Mouse (Mus musculus): ENCODE measurements at regions not wholly inside any gene's neighbourhood (a gene's known extent, or its start where the extent isn't known, plus 50 kb on each side); places are given as distances from the start of the nearest gene placed in this dataset.
A peak's percentile ranks its signal among the peaks of the same experiment; 100 is the strongest.

GRCm38 (mm10) chr1:121029375-121029774 lies 303.0 kb downstream of the Insig2 start:
- Histone ChIP-seq H3K36me3 (ENCODE audit: control insufficient read depth, insufficient read depth) (no peaks in the 10 kb centered on the region), H3K9ac (ENCODE audit: low read length) (no peak overlapping the region), H3K27me3 (ENCODE audit: control insufficient read depth, insufficient read depth, low read length) (no peaks in the 10 kb centered on the region), H3K4me1 (ENCODE audit: control insufficient read depth, insufficient read depth, low read length) (no peaks in the 10 kb centered on the region), H3K9me3 (replicated peaks; ENCODE audit: control insufficient read depth, low read length) (no peaks in the 10 kb centered on the region), H3K4me2 (ENCODE audit: low read depth, low read length) (no peak overlapping the region), H3K4me3 (ENCODE audit: low read length) (no peak overlapping the region), H3K27ac (ENCODE audit: low read length) (no peak overlapping the region)
- ATAC-seq (replicated peaks; ENCODE audit: extremely low read depth, insufficient read depth, low FRiP score), result no peak
- WGBS, result 66% methylated on average over 2 of the region's 2 CpGs

- Histone ChIP-seq H3K4me1 (ENCODE audit: control insufficient read depth, insufficient read depth, low read length) (no peaks in the 10 kb centered on the region), H3K36me3 (ENCODE audit: control insufficient read depth, insufficient read depth) (no peaks in the 10 kb centered on the region), H3K9ac (ENCODE audit: low read length) (no peak overlapping the region), H3K4me3 (ENCODE audit: low read length) (no peak overlapping the region), H3K27ac (ENCODE audit: low read length) (no peak overlapping the region), H3K27me3 (ENCODE audit: control insufficient read depth, insufficient read depth, low read length) (no peaks in the 10 kb centered on the region), H3K9me3 (replicated peaks; ENCODE audit: control insufficient read depth, low read length) (no peaks in the 10 kb centered on the region), H3K4me2 (ENCODE audit: low read depth, low read length) (no peak overlapping the region)
- no peak for ATAC-seq (replicated peaks; ENCODE audit: extremely low read depth, insufficient read depth, low FRiP score)
- 87% methylated on average over 10 of the region's 10 CpGs for WGBS
Measured at GRCm38 (mm10) chr1:121034761-121035393, 297.5 kb downstream of the Insig2 start.

GRCm38 (mm10) chr1:121046581-121046980 lies 285.8 kb downstream of the Insig2 start:
- Histone ChIP-seq H3K4me2 (ENCODE audit: low read depth, low read length) (no peak overlapping the region), H3K36me3 (ENCODE audit: control insufficient read depth, insufficient read depth) (no peaks in the 10 kb centered on the region), H3K4me3 (ENCODE audit: low read length) (no peak overlapping the region), H3K9me3 (replicated peaks; ENCODE audit: control insufficient read depth, low read length) (no peaks in the 10 kb centered on the region), H3K9ac (ENCODE audit: low read length) (no peak overlapping the region), H3K4me1 (ENCODE audit: control insufficient read depth, insufficient read depth, low read length) (no peaks in the 10 kb centered on the region), H3K27ac (ENCODE audit: low read length) (no peak overlapping the region), H3K27me3 (ENCODE audit: control insufficient read depth, insufficient read depth, low read length) (no peaks in the 10 kb centered on the region)
- WGBS, result 62% methylated on average over 6 of the region's 6 CpGs
- no peak for ATAC-seq (replicated peaks; ENCODE audit: extremely low read depth, insufficient read depth, low FRiP score)

- 17% methylated on average over 2 of the region's 2 CpGs for WGBS
- Histone ChIP-seq H3K27ac (ENCODE audit: low read length) (no peak overlapping the region), H3K4me2 (ENCODE audit: low read depth, low read length) (no peak overlapping the region), H3K9ac (ENCODE audit: low read length) (no peak overlapping the region), H3K4me3 (ENCODE audit: low read length) (no peak overlapping the region), H3K27me3 (ENCODE audit: control insufficient read depth, insufficient read depth, low read length) (no peaks in the 10 kb centered on the region), H3K36me3 (ENCODE audit: control insufficient read depth, insufficient read depth) (no peaks in the 10 kb centered on the region), H3K4me1 (ENCODE audit: control insufficient read depth, insufficient read depth, low read length) (no peaks in the 10 kb centered on the region), H3K9me3 (replicated peaks; ENCODE audit: control insufficient read depth, low read length) (no peaks in the 10 kb centered on the region)
- ATAC-seq (replicated peaks; ENCODE audit: extremely low read depth, insufficient read depth, low FRiP score), result no peak
Measured at GRCm38 (mm10) chr1:121047406-121047805, 285.0 kb downstream of the Insig2 start.

- no peaks in the 10 kb centered on the region for H3K36me3 ChIP-seq (ENCODE audit: control insufficient read depth, insufficient read depth)
- WGBS, result 74% methylated on average over 4 of the region's 4 CpGs
- H3K4me2 ChIP-seq (ENCODE audit: low read depth, low read length), result no peak overlapping the region
- H3K9me3 ChIP-seq (replicated peaks; ENCODE audit: control insufficient read depth, low read length), result no peaks in the 10 kb centered on the region
- H3K27me3 ChIP-seq (ENCODE audit: control insufficient read depth, insufficient read depth, low read length), result no peaks in the 10 kb centered on the region
- no peak overlapping the region for H3K27ac ChIP-seq (ENCODE audit: low read length)
- H3K4me1 ChIP-seq (ENCODE audit: control insufficient read depth, insufficient read depth, low read length), result no peaks in the 10 kb centered on the region
- no peak overlapping the region for H3K9ac ChIP-seq (ENCODE audit: low read length)
- no peak for ATAC-seq (replicated peaks; ENCODE audit: extremely low read depth, insufficient read depth, low FRiP score)
- H3K4me3 ChIP-seq (ENCODE audit: low read length), result no peak overlapping the region
Measured at GRCm38 (mm10) chr1:121049684-121050083, 282.7 kb downstream of the Insig2 start.

GRCm38 (mm10) chr1:121050695-121051495 lies 281.5 kb downstream of the Insig2 start:
- H3K27me3 ChIP-seq (ENCODE audit: control insufficient read depth, insufficient read depth, low read length), result no peaks in the 10 kb centered on the region
- H3K4me3 ChIP-seq (ENCODE audit: low read length), result no peak overlapping the region
- WGBS, result 36% methylated on average over 12 of the region's 12 CpGs
- H3K4me1 ChIP-seq (ENCODE audit: control insufficient read depth, insufficient read depth, low read length), result no peaks in the 10 kb centered on the region
- no peak overlapping the region for H3K27ac ChIP-seq (ENCODE audit: low read length)
- no peak for ATAC-seq (replicated peaks; ENCODE audit: extremely low read depth, insufficient read depth, low FRiP score)
- H3K9ac ChIP-seq (ENCODE audit: low read length), result no peak overlapping the region
- H3K4me2 ChIP-seq (ENCODE audit: low read depth, low read length), result no peak overlapping the region
- no peaks in the 10 kb centered on the region for H3K9me3 ChIP-seq (replicated peaks; ENCODE audit: control insufficient read depth, low read length)
- H3K36me3 ChIP-seq (ENCODE audit: control insufficient read depth, insufficient read depth), result no peaks in the 10 kb centered on the region

- H3K9ac ChIP-seq (ENCODE audit: low read length), result no peak overlapping the region
- H3K9me3 ChIP-seq (replicated peaks; ENCODE audit: control insufficient read depth, low read length), result no peaks in the 10 kb centered on the region
- H3K36me3 ChIP-seq (ENCODE audit: control insufficient read depth, insufficient read depth), result no peaks in the 10 kb centered on the region
- no peak overlapping the region for H3K4me2 ChIP-seq (ENCODE audit: low read depth, low read length)
- ATAC-seq (replicated peaks; ENCODE audit: extremely low read depth, insufficient read depth, low FRiP score), result no peak
- no peak overlapping the region for H3K27ac ChIP-seq (ENCODE audit: low read length)
- 61% methylated on average over 6 of the region's 6 CpGs for WGBS
- H3K4me1 ChIP-seq (ENCODE audit: control insufficient read depth, insufficient read depth, low read length), result no peaks in the 10 kb centered on the region
- no peak overlapping the region for H3K4me3 ChIP-seq (ENCODE audit: low read length)
- no peaks in the 10 kb centered on the region for H3K27me3 ChIP-seq (ENCODE audit: control insufficient read depth, insufficient read depth, low read length)
Measured at GRCm38 (mm10) chr1:121051496-121052119, 280.8 kb downstream of the Insig2 start.

- 82% methylated on average over 5 of the region's 5 CpGs for WGBS
- H3K36me3 ChIP-seq (ENCODE audit: control insufficient read depth, insufficient read depth), result no peaks in the 10 kb centered on the region
- H3K4me1 ChIP-seq (ENCODE audit: control insufficient read depth, insufficient read depth, low read length), result no peaks in the 10 kb centered on the region
- no peaks in the 10 kb centered on the region for H3K27me3 ChIP-seq (ENCODE audit: control insufficient read depth, insufficient read depth, low read length)
- ATAC-seq (replicated peaks; ENCODE audit: extremely low read depth, insufficient read depth, low FRiP score), result no peak
- H3K4me3 ChIP-seq (ENCODE audit: low read length), result no peak overlapping the region
- no peaks in the 10 kb centered on the region for H3K9me3 ChIP-seq (replicated peaks; ENCODE audit: control insufficient read depth, low read length)
- H3K27ac ChIP-seq (ENCODE audit: low read length), result no peak overlapping the region
- H3K4me2 ChIP-seq (ENCODE audit: low read depth, low read length), result no peak overlapping the region
- H3K9ac ChIP-seq (ENCODE audit: low read length), result no peak overlapping the region
Measured at GRCm38 (mm10) chr1:121052120-121052501, 280.3 kb downstream of the Insig2 start.

GRCm38 (mm10) chr1:121053692-121054091 lies 278.7 kb downstream of the Insig2 start:
- Histone ChIP-seq H3K36me3 (ENCODE audit: control insufficient read depth, insufficient read depth) (no peaks in the 10 kb centered on the region), H3K4me2 (ENCODE audit: low read depth, low read length) (no peak overlapping the region), H3K9ac (ENCODE audit: low read length) (no peak overlapping the region), H3K9me3 (replicated peaks; ENCODE audit: control insufficient read depth, low read length) (no peaks in the 10 kb centered on the region), H3K27me3 (ENCODE audit: control insufficient read depth, insufficient read depth, low read length) (no peaks in the 10 kb centered on the region), H3K27ac (ENCODE audit: low read length) (no peak overlapping the region), H3K4me3 (ENCODE audit: low read length) (no peak overlapping the region), H3K4me1 (ENCODE audit: control insufficient read depth, insufficient read depth, low read length) (no peaks in the 10 kb centered on the region)
- 25% methylated on average over 11 of the region's 11 CpGs for WGBS
- ATAC-seq (replicated peaks; ENCODE audit: extremely low read depth, insufficient read depth, low FRiP score), result 0 out of 2 replicates have a peak, but pooled peaks have one; percentile 49

Measured in heart, embryonic 16.5 days (tissue).